Mouse (Mus musculus): ENCODE results near the gene Nr1d2. TPM values are rescaled to one million over a fixed set of nuclear protein-coding genes. Genes with fewer than 3 reads are reported as not detected.

The Nr1d2 gene
- polyA plus RNA-seq, 1 experiment from 2014 or later = 5.3 TPM

Small RNA genes lying within 50 kb of the gene (microRNA-seq; reads per million reads assigned to microRNA genes)
- not detected for gene Gm44469

Other genes with a start within 250 kb of the Nr1d2 start
- gene Nkiras1, start 32.0 kb upstream of the Nr1d2 start, polyA plus RNA-seq (2015; fragmentation: Nextera tagmentation; extraction: Ambion mirVana) = 49.7 and 50.9 TPM in 2 replicates
- 261 and 284 TPM in 2 replicates for gene Rpl15, start 32.3 kb upstream of the Nr1d2 start, polyA plus RNA-seq (2015; fragmentation: Nextera tagmentation; extraction: Ambion mirVana)
- 205 and 223 TPM in 2 replicates for gene Ube2e1, start 92.7 kb upstream of the Nr1d2 start, polyA plus RNA-seq (2015; fragmentation: Nextera tagmentation; extraction: Ambion mirVana)